Mouse (Mus musculus) midbrain, embryonic 16.5 days (tissue): Measurements from ENCODE around the gene Xpo5. TPM values are rescaled to one million over a fixed set of nuclear protein-coding genes. Genes with fewer than 3 reads are reported as not detected.
A peak's percentile ranks its signal among the peaks of the same experiment; 100 is the strongest.

Experiments used
- ATAC-seq: fragments of 200-750 bp; cut with Nextera tagmentation; 2 replicates; pipeline ENCODE4 v1.8.0; 2017; ENCODE audit warnings: moderate TSS enrichment
- H3K27ac ChIP-seq: fragments of 300-500 bp; sonication (generic); 2 replicates; pipeline ENCODE4 v1.5.1; 2014; ENCODE audit warnings: mild to moderate bottlenecking, low read length, mixed read lengths
- H3K27me3 ChIP-seq: fragments of 300-500 bp; sonication (generic); 2 replicates; pipeline ENCODE4 v1.6.1; 2014; ENCODE audit warnings: low read depth, low read length, mixed read lengths; ENCODE audit not compliant: control insufficient read depth, insufficient read depth
- H3K36me3 ChIP-seq: fragments of 300-500 bp; sonication (generic); 2 replicates; pipeline ENCODE4 v1.6.1; 2014; ENCODE audit warnings: mild to moderate bottlenecking, low read length, moderate library complexity, mixed read lengths; ENCODE audit not compliant: control insufficient read depth, insufficient read depth
- H3K4me1 ChIP-seq: fragments of 300-500 bp; sonication (generic); 2 replicates; pipeline ENCODE4 v1.6.1; 2014; ENCODE audit warnings: mild to moderate bottlenecking, low read length, mixed read lengths; ENCODE audit not compliant: control insufficient read depth, insufficient read depth
- H3K4me2 ChIP-seq: fragments of 300-500 bp; sonication (generic); 2 replicates; pipeline ENCODE4 v1.6.1; 2014; ENCODE audit warnings: mild to moderate bottlenecking, low read length, mixed read lengths
- H3K4me3 ChIP-seq: fragments of 300-500 bp; sonication (generic); 2 replicates; pipeline ENCODE4 v1.5.1; 2014; ENCODE audit warnings: low read depth, mild to moderate bottlenecking, low read length, moderate library complexity, mixed read lengths
- H3K9ac ChIP-seq: fragments of 300-500 bp; sonication (generic); 2 replicates; pipeline ENCODE4 v1.6.1; 2014; ENCODE audit warnings: low read depth, low read length, mixed read lengths
- H3K9me3 ChIP-seq: fragments of 300-500 bp; sonication (generic); replicated peaks from 2 replicates; pipeline ENCODE4 v1.6.1; 2014; ENCODE audit warnings: mild to moderate bottlenecking, low read length, mixed read lengths; ENCODE audit not compliant: control insufficient read depth, poor library complexity, severe bottlenecking
- WGBS: fragments of 180-500 bp; shearing (Covaris S2); extraction: QIAGEN DNeasy Blood & Tissue Kit; methylation state at CpG from one replicate; pipeline ENCODE4 v1.1.7; 2014; 5-methylcytosine and 5-hydroxymethylcytosine counted together
- polyA plus RNA-seq: library from polyadenylated mRNA; unstranded; fragments of >200 nt; fragmentation: Nextera tagmentation; extraction: Ambion mirVana; gene quantifications from 2 replicates; pipeline ENCODE4 v1.2.1, GENCODE M21; 2015

Gene Xpo5
- polyA plus RNA-seq, 1 experiment from 2014 or later = 36.0 TPM

- H3K27ac ChIP-seq = no peak overlapping the region
- ATAC-seq = no peak
- no peaks in the 10 kb centered on the region for H3K9me3 ChIP-seq
- H3K4me3 ChIP-seq = no peak overlapping the region
- H3K27me3 ChIP-seq = no peaks in the 10 kb centered on the region
- no peak overlapping the region for H3K4me2 ChIP-seq
- no peak overlapping the region for H3K9ac ChIP-seq
- no peaks in the 10 kb centered on the region for H3K4me1 ChIP-seq
- H3K36me3 ChIP-seq = peaks cover 48% of the 10 kb centered on the region
- WGBS = 70% methylated on average over 5 of the region's 5 CpGs
These were observed 34.3 kb upstream of the Xpo5 start for GRCm38 (mm10) chr17:46168318-46168717.

- WGBS = 89% methylated on average over 5 of the region's 5 CpGs
- no peak overlapping the region for H3K9ac ChIP-seq
- ATAC-seq = no peak
These were observed 33.8 kb upstream of the Xpo5 start for GRCm38 (mm10) chr17:46168768-46169167.

GRCm38 (mm10) chr17:46170538-46170937 is 32.0 kb upstream of the Xpo5 start:
- H3K4me1 ChIP-seq = no peaks in the 10 kb centered on the region
- no peak overlapping the region for H3K27ac ChIP-seq
- no peak overlapping the region for H3K4me2 ChIP-seq
- 82% methylated on average over 3 of the region's 3 CpGs for WGBS
- no peak for ATAC-seq
- no peaks in the 10 kb centered on the region for H3K27me3 ChIP-seq
- peaks cover 39% of the 10 kb centered on the region for H3K36me3 ChIP-seq
- no peaks in the 10 kb centered on the region for H3K9me3 ChIP-seq
- no peak overlapping the region for H3K4me3 ChIP-seq
- no peak overlapping the region for H3K9ac ChIP-seq

More at GRCm38 (mm10) chr17:46168768-46169167, 33.8 kb upstream of the Xpo5 start:
- no peak overlapping the region for H3K4me2 ChIP-seq
- H3K27me3 ChIP-seq = no peaks in the 10 kb centered on the region
- H3K9me3 ChIP-seq = no peaks in the 10 kb centered on the region
- H3K4me3 ChIP-seq = no peak overlapping the region
- peaks cover 48% of the 10 kb centered on the region for H3K36me3 ChIP-seq
- no peak overlapping the region for H3K27ac ChIP-seq
- no peaks in the 10 kb centered on the region for H3K4me1 ChIP-seq

GRCm38 (mm10) chr17:46182273-46182672 is 20.3 kb upstream of the Xpo5 start:
- no peak overlapping the region for H3K27ac ChIP-seq
- H3K4me1 ChIP-seq = no peaks in the 10 kb centered on the region
- 87% methylated on average over 4 of the region's 4 CpGs for WGBS
- H3K36me3 ChIP-seq = peaks cover 39% of the 10 kb centered on the region
- H3K9ac ChIP-seq = no peak overlapping the region
- H3K4me3 ChIP-seq = no peak overlapping the region
- H3K4me2 ChIP-seq = no peak overlapping the region
- no peak for ATAC-seq
- H3K27me3 ChIP-seq = no peaks in the 10 kb centered on the region
- H3K9me3 ChIP-seq = no peaks in the 10 kb centered on the region

- H3K27me3 ChIP-seq = no peaks in the 10 kb centered on the region
- H3K4me3 ChIP-seq = no peak overlapping the region
- H3K36me3 ChIP-seq = peaks cover 32% of the 10 kb centered on the region
- H3K9me3 ChIP-seq = no peaks in the 10 kb centered on the region
- H3K27ac ChIP-seq = no peak overlapping the region
- H3K9ac ChIP-seq = no peak overlapping the region
- no peak overlapping the region for H3K4me2 ChIP-seq
- WGBS = 92% methylated on average over 2 of the region's 2 CpGs
- no peaks in the 10 kb centered on the region for H3K4me1 ChIP-seq
- ATAC-seq = no peak
These were observed 13.8 kb upstream of the Xpo5 start for GRCm38 (mm10) chr17:46188829-46189228.

- Histone ChIP-seq H3K9me3 (no peaks in the 10 kb centered on the region), H3K27ac (no peak overlapping the region), H3K36me3 (peaks cover 15% of the 10 kb centered on the region), H3K27me3 (no peaks in the 10 kb centered on the region), H3K4me3 (no peak overlapping the region), H3K4me1 (peaks cover 25% of the 10 kb centered on the region), H3K9ac (no peak overlapping the region), H3K4me2 (peak overlapping the region; percentile 19; the same call in 1 of the 2 replicates)
- ATAC-seq = no peak
- WGBS = 61% methylated on average over 6 of the region's 6 CpGs
These were observed 1.4 kb upstream of the Xpo5 start for GRCm38 (mm10) chr17:46201151-46201550.

GRCm38 (mm10) chr17:46203078-46203477 is 496 bp downstream of the Xpo5 start:
- Histone ChIP-seq H3K9ac (peak overlapping the region; percentile 83), H3K9me3 (no peaks in the 10 kb centered on the region), H3K4me3 (peak overlapping the region; percentile 95), H3K4me1 (peaks cover 25% of the 10 kb centered on the region), H3K36me3 (peaks cover 20% of the 10 kb centered on the region), H3K27ac (peak overlapping the region; percentile 81), H3K27me3 (no peaks in the 10 kb centered on the region), H3K4me2 (peak overlapping the region; percentile 87)
- ATAC-seq = no peak; the same call in none of the 2 replicates
- WGBS = under 1% methylated on average over 20 of the region's 20 CpGs

- ATAC-seq = no peak
- H3K4me3 ChIP-seq = no peak overlapping the region
- peaks cover 36% of the 10 kb centered on the region for H3K36me3 ChIP-seq
- H3K9ac ChIP-seq = no peak overlapping the region
- peaks cover 12% of the 10 kb centered on the region for H3K4me1 ChIP-seq
- H3K27ac ChIP-seq = no peak overlapping the region
- no peaks in the 10 kb centered on the region for H3K27me3 ChIP-seq
- H3K4me2 ChIP-seq = no peak overlapping the region
- H3K9me3 ChIP-seq = no peaks in the 10 kb centered on the region
These were observed 4.1 kb downstream of the Xpo5 start for GRCm38 (mm10) chr17:46206676-46207075.

GRCm38 (mm10) chr17:46210550-46210949 is 8.0 kb downstream of the Xpo5 start:
- 94% methylated on average over 3 of the region's 3 CpGs for WGBS
- Histone ChIP-seq H3K4me1 (no peaks in the 10 kb centered on the region), H3K27ac (no peak overlapping the region), H3K4me2 (no peak overlapping the region), H3K9ac (no peak overlapping the region), H3K9me3 (no peaks in the 10 kb centered on the region), H3K36me3 (peaks cover 51% of the 10 kb centered on the region), H3K4me3 (no peak overlapping the region), H3K27me3 (no peaks in the 10 kb centered on the region)
- ATAC-seq = no peak
